Mouse (Mus musculus) olfactory bulb, adult 2 months (tissue): ENCODE data around the gene Crocc.

Source experiments
- CTCF ChIP-seq: fragments of 200-500 bp; IDR thresholded peaks from 2 replicates; pipeline ENCODE4 v1.5.1; 2012; ENCODE audit warnings: low read depth, mild to moderate bottlenecking, low read length, moderate library complexity; ENCODE audit not compliant: insufficient read depth
- POLR2A ChIP-seq: fragments of 200-500 bp; IDR thresholded peaks from 2 replicates; pipeline ENCODE4 v1.6.1; 2012; ENCODE audit warnings: mild to moderate bottlenecking, low read depth, low read length, moderate library complexity; ENCODE audit not compliant: insufficient read depth

DNA sequence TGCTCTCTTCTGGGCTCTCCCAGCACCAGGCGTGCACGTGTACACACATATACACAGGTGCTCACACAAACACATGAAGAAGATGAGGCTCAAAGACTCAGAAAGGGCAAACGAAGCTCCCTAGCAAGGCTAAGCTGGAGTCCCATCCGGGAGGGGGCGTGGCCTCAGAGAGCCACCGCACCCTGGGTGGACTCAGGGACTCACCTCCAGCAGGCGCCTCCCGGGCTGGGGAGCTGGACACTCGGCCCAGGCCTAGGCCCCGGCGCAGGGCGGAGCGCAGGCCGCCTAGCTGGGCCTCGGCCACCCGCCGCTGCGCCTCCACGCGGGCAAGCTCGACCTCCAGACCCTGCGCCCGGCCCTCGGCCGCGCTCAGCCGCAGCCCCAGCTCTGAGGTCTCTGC lies 35.4 kb downstream of the Crocc start:
- TF ChIP-seq CTCF (no peak), POLR2A (no peak)
